Mouse (Mus musculus): ENCODE data around the gene Abcb5. TPM values are rescaled to one million over a fixed set of nuclear protein-coding genes. Genes with fewer than 3 reads are reported as not detected.

Abcb5 gene
- polyA plus RNA-seq (2012; fragmentation: generic; extraction: Trizol): not detected

- H3K36me3 ChIP-seq (ENCODE audit: control insufficient read depth, insufficient read depth): no peaks in the 10 kb centered on the region
- H3K4me3 ChIP-seq: no peak within 1 kb of the TSS
- H3K4me2 ChIP-seq (ENCODE audit: low read depth): peak within 1 kb of the TSS; percentile 4
- no peaks in the 10 kb centered on the region for H3K79me2 ChIP-seq (ENCODE audit: control insufficient read depth, insufficient read depth)
- no peak within 1 kb of the TSS for H3ac ChIP-seq (ENCODE audit: control insufficient read depth, insufficient read length)
- H3K27me3 ChIP-seq (ENCODE audit: control insufficient read depth, insufficient read depth, insufficient read length): no peaks in the 10 kb centered on the region
- TF ChIP-seq TCF3 (IDR thresholded peaks at IDR 0.05; ENCODE audit: insufficient read length, low read depth): no peak
- TF ChIP-seq POLR2AphosphoS2 (IDR thresholded peaks at IDR 0.05; ENCODE audit: insufficient read length, low read depth): no peak
- no peak for TF ChIP-seq E2F4 (IDR thresholded peaks at IDR 0.05; ENCODE audit: insufficient read depth)
- no peak for TF ChIP-seq SRF (IDR thresholded peaks at IDR 0.05; ENCODE audit: control insufficient read depth, insufficient read length, low read depth)
- TF ChIP-seq USF1 (IDR thresholded peaks at IDR 0.05; ENCODE audit: low read depth): no peak
- no peak for TF ChIP-seq POLR2A (IDR thresholded peaks at IDR 0.05; ENCODE audit: insufficient read length, low read depth)
- no peak for TF ChIP-seq MAX (IDR thresholded peaks at IDR 0.05; ENCODE audit: low read depth)
- TF ChIP-seq CEBPB (IDR thresholded peaks at IDR 0.05; ENCODE audit: insufficient read depth, poor library complexity, severe bottlenecking): no peak
Measured at GRCm38 (mm10) chr12:118966321-118966720, at the start of gene Abcb5. Gene Abcb5 (minus strand): TSS chr12:118966421.

GRCm38 (mm10) chr12:118999230-118999629 lies 33.0 kb upstream of the Abcb5 start:
- no peak overlapping the region for H3ac ChIP-seq (ENCODE audit: control insufficient read depth, insufficient read length)
- no peaks in the 10 kb centered on the region for H3K36me3 ChIP-seq (ENCODE audit: control insufficient read depth, insufficient read depth)
- no peak for TF ChIP-seq E2F4 (IDR thresholded peaks at IDR 0.05; ENCODE audit: insufficient read depth)
- no peak for TF ChIP-seq TCF3 (IDR thresholded peaks at IDR 0.05; ENCODE audit: insufficient read length, low read depth)
- no peak for TF ChIP-seq MAX (IDR thresholded peaks at IDR 0.05; ENCODE audit: low read depth)
- TF ChIP-seq CEBPB (IDR thresholded peaks at IDR 0.05; ENCODE audit: insufficient read depth, poor library complexity, severe bottlenecking): peak; percentile 64
- no peak for TF ChIP-seq POLR2AphosphoS2 (IDR thresholded peaks at IDR 0.05; ENCODE audit: insufficient read length, low read depth)
- TF ChIP-seq TCF12 (IDR thresholded peaks at IDR 0.05; ENCODE audit: insufficient read depth, poor library complexity, severe bottlenecking): no peak
- no peak for TF ChIP-seq MYOG (IDR thresholded peaks at IDR 0.05; ENCODE audit: control insufficient read depth in 1 of 3, insufficient read depth in 1 of 3, insufficient read length in 2 of 3, low read depth in 2 of 3)
- TF ChIP-seq MYOD1 (IDR thresholded peaks at IDR 0.05; ENCODE audit: control insufficient read depth in 1 of 3, insufficient read length in 2 of 3, low read depth in 2 of 3): peak in 1 of 3 experiments; percentile 18
- no peak for TF ChIP-seq POLR2A (IDR thresholded peaks at IDR 0.05; ENCODE audit: insufficient read length, low read depth)
- no peak for TF ChIP-seq REST (IDR thresholded peaks at IDR 0.05; ENCODE audit: insufficient read depth, insufficient read length)
- no peak for TF ChIP-seq SRF (IDR thresholded peaks at IDR 0.05; ENCODE audit: control insufficient read depth, insufficient read length, low read depth)
- TF ChIP-seq USF1 (IDR thresholded peaks at IDR 0.05; ENCODE audit: low read depth): no peak
- H3K79me2 ChIP-seq (ENCODE audit: control insufficient read depth, insufficient read depth): no peaks in the 10 kb centered on the region
- H3K27me3 ChIP-seq (ENCODE audit: control insufficient read depth, insufficient read depth, insufficient read length): no peaks in the 10 kb centered on the region
- no peak overlapping the region for H3K4me2 ChIP-seq (ENCODE audit: low read depth)
- no peak overlapping the region for H3K4me3 ChIP-seq

- Histone ChIP-seq H3K27me3 (ENCODE audit: control insufficient read depth, insufficient read depth, insufficient read length) (no peaks in the 10 kb centered on the region), H3ac (ENCODE audit: control insufficient read depth, insufficient read length) (no peak overlapping the region), H3K79me2 (ENCODE audit: control insufficient read depth, insufficient read depth) (no peaks in the 10 kb centered on the region), H3K36me3 (ENCODE audit: control insufficient read depth, insufficient read depth) (no peaks in the 10 kb centered on the region), H3K4me2 (ENCODE audit: low read depth) (peak overlapping the region; percentile 48), H3K4me3 (no peak overlapping the region)
- TF ChIP-seq CEBPB (IDR thresholded peaks at IDR 0.05; ENCODE audit: insufficient read depth, poor library complexity, severe bottlenecking) (no peak), POLR2A (IDR thresholded peaks at IDR 0.05; ENCODE audit: insufficient read length, low read depth) (no peak), POLR2AphosphoS2 (IDR thresholded peaks at IDR 0.05; ENCODE audit: insufficient read length, low read depth) (no peak), MYOD1 (IDR thresholded peaks at IDR 0.05; ENCODE audit: control insufficient read depth in 1 of 3, insufficient read length in 2 of 3, low read depth in 2 of 3) (no peak), TCF12 (IDR thresholded peaks at IDR 0.05; ENCODE audit: insufficient read depth, poor library complexity, severe bottlenecking) (no peak), USF1 (IDR thresholded peaks at IDR 0.05; ENCODE audit: low read depth) (no peak), SRF (IDR thresholded peaks at IDR 0.05; ENCODE audit: control insufficient read depth, insufficient read length, low read depth) (no peak), REST (IDR thresholded peaks at IDR 0.05; ENCODE audit: insufficient read depth, insufficient read length) (no peak), TCF3 (IDR thresholded peaks at IDR 0.05; ENCODE audit: insufficient read length, low read depth) (no peak), MYOG (IDR thresholded peaks at IDR 0.05; ENCODE audit: control insufficient read depth in 1 of 3, insufficient read depth in 1 of 3, insufficient read length in 2 of 3, low read depth in 2 of 3) (no peak), E2F4 (IDR thresholded peaks at IDR 0.05; ENCODE audit: insufficient read depth) (no peak), MAX (IDR thresholded peaks at IDR 0.05; ENCODE audit: low read depth) (no peak)
Measured at GRCm38 (mm10) chr12:118994328-118995166, 28.3 kb upstream of the Abcb5 start.

GRCm38 (mm10) chr12:118984852-118985251 lies 18.6 kb upstream of the Abcb5 start:
- Histone ChIP-seq H3K27me3 (ENCODE audit: control insufficient read depth, insufficient read depth, insufficient read length) (no peaks in the 10 kb centered on the region), H3K36me3 (ENCODE audit: control insufficient read depth, insufficient read depth) (no peaks in the 10 kb centered on the region), H3K4me3 (no peak overlapping the region), H3K4me2 (ENCODE audit: low read depth) (no peak overlapping the region), H3K79me2 (ENCODE audit: control insufficient read depth, insufficient read depth) (no peaks in the 10 kb centered on the region), H3ac (ENCODE audit: control insufficient read depth, insufficient read length) (no peak overlapping the region)
- TF ChIP-seq MAX (IDR thresholded peaks at IDR 0.05; ENCODE audit: low read depth): no peak
- TF ChIP-seq USF1 (IDR thresholded peaks at IDR 0.05; ENCODE audit: low read depth): no peak
- no peak for TF ChIP-seq MYOD1 (IDR thresholded peaks at IDR 0.05; ENCODE audit: control insufficient read depth in 1 of 3, insufficient read length in 2 of 3, low read depth in 2 of 3)
- no peak for TF ChIP-seq REST (IDR thresholded peaks at IDR 0.05; ENCODE audit: insufficient read depth, insufficient read length)
- TF ChIP-seq POLR2AphosphoS2 (IDR thresholded peaks at IDR 0.05; ENCODE audit: insufficient read length, low read depth): no peak
- no peak for TF ChIP-seq TCF12 (IDR thresholded peaks at IDR 0.05; ENCODE audit: insufficient read depth, poor library complexity, severe bottlenecking)
